Mouse (Mus musculus): ENCODE measurements around the gene Grin1.
A peak's percentile ranks its signal among the peaks of the same experiment; 100 is the strongest.
"Not testable (repeated sequence)": the region's sequence is repeated elsewhere in the genome, so short reads cannot be mapped to it uniquely, and the experiment has no call there.

The Grin1 gene

DNA sequence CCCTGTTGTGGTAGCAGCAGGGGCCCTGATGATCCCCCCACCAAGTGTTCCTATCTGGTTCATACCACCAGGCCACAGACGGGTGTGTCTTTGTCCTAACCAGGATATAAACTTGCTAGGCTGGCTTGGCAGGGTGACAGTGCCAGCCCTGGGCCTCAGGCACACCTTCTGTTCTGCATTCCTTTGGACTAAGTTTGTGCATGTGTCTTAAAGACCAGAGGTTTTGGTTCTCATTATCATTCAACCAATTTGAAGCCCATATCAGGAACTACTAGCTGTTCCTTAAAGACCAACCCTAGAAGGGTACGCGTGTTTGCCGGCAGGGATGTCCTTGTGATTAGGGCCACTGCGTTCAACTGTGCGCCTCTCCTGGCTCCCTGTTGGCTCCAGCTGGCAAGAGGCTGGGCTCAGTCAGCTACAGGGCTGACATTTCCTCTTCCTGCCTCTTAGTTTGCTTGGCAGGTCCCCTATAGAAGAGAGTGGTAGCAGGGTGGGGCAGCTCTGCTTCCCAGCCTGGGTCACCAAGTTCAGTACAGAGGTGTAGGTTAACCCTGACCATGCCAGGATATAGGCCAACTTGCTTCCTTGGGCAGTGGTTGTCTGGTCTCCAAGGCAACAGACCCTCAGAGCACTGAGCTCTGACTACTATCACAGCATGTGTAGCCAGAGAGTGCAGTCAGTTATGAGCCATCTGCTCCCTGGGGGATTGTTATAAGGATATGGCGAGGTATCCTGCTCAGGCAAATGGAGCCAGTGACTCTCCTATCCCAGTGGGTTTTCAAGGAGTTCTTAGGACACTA, 31.9 kb downstream of the Grin1 start:
- DNase-seq (ENCODE audit: low read depth): no peak

DNA sequence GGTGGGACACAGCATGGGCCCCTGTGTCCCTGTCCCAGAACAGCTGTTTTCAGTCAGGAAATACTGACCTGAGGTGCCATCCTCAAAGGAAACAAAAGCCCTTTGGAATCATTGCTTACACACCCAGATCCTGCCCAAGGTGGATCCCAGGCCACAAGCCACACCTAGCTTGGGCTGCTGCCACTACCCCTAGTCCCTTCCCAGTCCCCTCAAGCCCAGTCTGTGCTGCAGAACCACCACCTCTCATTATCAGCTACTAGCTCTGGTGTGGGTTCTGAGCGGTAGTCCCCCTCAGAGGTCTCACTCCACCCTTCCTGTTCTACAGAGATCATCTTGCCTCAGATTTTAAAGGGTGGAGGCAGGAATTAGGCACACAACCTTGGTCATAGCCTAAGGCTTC, 32.7 kb downstream of the Grin1 start:
- no peak for DNase-seq (ENCODE audit: low read depth)

DNA sequence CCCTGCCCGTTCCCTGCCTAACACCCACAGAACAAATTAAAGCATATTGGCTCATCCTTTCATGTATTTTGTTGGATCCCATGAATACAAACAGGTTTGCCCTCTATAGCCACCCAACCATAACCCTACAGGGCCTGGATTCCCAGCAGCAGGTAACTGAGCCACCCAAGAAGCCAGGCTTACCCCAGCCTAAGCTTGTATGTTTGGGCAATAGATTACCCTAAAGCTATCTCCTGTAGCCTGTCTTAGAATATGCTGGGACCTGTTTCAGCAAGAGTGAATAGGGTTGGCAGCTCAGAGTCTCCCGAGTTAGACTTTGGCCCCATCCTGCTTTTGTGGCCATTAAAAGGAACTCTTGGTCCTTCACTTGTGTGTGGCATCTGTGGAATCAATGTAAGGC, 33.4 kb downstream of the Grin1 start:
- DNase-seq (ENCODE audit: low read depth): no peak

DNA sequence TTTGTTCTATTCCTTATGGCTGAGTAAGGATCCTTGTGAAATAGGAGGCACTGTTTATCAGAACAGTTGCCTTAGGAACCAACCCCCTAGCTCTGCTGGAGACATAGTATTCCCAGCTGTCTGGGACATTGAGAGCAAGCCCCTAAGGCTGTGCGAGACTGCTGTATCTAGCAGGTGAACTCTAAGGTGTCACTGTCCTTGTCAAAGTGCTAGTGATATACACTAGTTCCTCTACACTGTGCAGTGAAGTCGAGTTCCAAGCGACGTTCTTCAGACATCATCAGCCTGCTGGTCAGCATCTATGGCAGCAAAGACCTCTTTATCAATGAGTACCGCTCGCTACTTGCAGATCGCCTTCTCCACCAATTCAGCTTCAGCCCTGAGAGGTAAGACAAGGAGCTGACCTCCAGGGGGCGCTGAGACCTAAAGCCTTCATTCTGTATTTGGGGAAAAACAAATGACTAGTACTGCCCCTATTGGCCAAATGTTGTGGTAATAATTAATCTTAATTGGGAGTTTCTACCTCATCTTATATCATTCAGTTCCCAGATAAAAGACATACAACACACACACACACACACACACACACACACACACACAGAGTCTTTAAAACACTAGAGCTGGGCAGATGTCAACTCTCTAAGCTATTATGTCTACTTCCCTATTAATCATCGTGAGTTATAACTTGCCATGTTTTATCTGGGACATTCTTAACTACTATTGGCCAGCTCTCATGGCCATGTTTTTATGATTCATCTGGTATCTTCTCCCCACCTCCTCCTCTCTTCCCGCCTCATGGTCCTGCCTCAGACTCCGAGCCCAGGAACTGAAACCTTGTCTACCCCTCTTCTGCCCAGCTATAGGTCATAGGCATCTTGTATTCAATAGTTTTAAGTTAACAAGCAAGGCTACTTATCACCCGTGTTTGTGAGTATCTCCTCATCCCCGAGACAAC, 39.8 kb downstream of the Grin1 start:
- DNase-seq (ENCODE audit: low read depth): peak; percentile 89

DNA sequence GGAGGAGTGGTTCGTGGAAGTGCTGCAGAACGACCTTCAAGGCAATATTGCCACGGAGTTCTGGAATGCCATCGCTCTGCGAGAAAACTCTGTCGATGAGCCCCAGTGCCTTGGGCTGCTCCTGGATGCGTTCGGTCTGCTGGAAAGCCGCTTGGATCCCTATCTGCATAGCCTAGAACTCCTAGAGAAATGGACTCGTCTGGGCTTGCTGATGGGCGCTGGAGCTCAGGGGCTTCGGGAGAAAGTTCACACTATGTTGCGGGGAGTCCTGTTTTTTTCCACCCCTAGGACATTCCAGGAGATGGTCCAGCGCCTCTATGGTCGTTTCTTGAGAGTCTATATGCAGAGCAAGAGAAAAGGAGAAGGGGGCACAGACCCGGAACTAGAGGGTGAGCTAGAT, 46.0 kb downstream of the Grin1 start:
- DNase-seq (ENCODE audit: low read depth): no peak

DNA sequence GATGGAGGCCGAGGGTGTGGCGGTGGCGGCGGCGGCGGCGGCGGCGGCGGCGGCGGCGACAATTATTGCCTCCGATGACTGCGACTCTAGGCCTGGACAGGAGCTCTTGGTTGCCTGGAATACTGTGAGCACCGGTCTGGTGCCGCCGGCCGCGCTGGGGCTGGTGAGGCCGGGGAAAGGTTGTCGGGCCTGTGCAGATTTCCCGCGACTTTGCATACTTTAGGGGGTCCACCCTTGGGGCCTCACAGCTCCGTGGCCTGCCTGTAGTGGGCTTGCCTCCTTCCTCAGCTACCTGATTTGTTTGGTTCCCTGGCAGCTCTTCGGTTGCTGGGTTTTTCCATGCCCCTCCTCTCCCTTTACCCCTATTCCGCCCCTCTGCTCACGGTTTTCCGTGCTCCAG, 46.5 kb downstream of the Grin1 start:
- DNase-seq (ENCODE audit: low read depth): no peak

DNA sequence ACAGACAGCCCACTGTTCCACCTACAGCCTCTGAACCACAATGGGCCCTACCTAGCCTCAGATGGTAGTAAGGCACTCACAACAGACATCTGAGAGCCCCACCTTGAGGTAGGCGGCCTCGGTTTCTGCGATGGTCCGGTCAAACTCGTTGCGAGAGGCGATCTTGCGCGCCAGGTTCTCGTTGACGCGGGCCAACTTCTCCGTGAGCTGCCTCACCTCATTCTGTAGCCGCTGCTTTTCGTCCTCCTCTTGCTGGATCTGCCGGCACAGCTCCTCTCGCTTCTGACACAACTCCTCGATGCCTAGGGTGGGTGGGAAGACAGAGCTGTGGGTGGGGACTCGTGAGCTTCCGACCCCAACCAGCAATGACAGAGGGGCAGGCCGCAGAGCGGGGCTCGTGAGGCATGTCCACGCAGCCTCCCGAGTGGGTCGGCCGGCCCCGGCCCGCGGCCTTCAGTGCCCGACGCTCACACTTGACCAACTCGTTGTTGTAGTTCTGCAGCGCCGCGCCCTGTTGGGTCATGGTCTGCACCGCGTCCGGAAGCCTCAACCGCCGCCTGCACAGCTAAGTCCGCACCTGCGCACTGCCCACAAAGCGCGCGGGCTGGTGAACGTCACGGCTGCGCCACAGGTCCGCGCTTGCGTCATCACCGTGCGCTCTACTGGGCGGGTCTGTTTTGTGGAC, 47.0 kb downstream of the Grin1 start, which contains the start of the genes Ssna1 and Anapc2:
Gene Ssna1 (minus strand): TSS at position 612 of the 685 bp plus-strand sequence.
Gene Anapc2 (plus strand): TSS at position 652 of the 685 bp plus-strand sequence.
- DNase-seq (ENCODE audit: low read depth): peak; percentile 99

DNA sequence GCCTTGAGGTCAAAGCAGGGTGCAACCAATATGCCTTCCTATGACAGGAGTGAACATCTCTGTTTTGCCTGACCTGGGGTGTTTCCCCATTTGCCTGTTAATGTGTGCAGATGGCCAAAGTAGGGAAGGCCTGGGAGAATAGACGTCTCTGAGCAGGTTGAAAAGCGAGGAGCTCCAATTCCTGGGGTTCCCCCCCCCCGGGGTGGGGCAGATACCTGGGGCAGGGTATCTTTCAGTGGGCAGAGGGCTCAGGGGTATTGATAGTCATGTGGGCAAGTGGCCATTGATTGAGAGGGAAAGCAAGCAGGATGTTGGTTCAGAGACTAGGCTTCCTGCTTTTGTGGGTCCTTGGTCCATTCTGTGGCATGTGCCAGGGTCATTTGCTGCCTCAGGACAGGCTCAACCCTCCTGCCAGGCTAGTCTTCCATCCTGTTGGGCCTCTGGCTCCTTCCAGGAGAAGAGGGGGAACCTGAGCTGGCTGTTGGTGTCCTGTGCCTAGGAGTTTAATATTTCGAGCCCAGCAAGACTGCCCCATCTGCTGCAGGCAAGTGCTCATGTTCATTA, 51.2 kb downstream of the Grin1 start:
- no peak for DNase-seq (ENCODE audit: low read depth)

DNA sequence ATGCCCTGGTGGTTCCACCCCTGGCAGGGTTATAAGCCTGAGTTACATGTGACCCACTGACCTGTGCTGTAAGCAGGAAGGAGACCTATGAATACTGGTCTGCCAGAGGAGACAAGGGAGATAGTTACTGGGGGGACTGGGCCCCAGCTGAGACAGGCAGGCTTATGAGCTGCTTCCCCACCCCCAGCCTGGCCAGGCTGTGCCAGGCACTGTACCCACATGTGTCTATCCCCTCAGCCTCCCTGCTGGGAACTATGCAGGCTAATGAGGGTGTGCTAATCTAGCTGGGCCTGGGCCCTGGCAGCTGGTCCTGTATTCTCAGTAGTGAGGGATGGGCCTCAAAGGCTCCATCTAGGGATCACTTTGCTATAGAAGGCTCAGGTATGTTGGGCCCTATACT, 51.7 kb downstream of the Grin1 start:
- DNase-seq (ENCODE audit: low read depth): no peak

DNA sequence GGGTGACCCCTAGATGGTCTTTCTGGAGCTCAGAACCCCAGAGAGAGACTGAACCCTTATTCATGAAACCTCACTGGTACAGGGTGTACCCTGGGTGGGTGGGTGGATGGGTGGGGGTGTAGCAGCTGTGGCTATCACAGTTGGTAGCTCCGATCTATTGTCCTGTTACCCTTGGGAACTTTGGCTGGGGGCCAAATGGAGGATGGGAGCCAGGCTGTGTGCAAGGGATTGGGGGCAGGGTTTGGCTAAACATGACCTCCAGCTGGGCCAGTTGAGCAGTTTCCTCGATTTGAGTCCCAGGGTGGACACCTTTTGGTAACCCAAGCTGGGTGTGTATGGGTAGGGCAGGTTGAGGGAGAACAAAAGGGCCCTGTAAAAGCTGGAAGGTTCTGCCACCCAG, 52.3 kb downstream of the Grin1 start:
- no peak for DNase-seq (ENCODE audit: low read depth)

DNA sequence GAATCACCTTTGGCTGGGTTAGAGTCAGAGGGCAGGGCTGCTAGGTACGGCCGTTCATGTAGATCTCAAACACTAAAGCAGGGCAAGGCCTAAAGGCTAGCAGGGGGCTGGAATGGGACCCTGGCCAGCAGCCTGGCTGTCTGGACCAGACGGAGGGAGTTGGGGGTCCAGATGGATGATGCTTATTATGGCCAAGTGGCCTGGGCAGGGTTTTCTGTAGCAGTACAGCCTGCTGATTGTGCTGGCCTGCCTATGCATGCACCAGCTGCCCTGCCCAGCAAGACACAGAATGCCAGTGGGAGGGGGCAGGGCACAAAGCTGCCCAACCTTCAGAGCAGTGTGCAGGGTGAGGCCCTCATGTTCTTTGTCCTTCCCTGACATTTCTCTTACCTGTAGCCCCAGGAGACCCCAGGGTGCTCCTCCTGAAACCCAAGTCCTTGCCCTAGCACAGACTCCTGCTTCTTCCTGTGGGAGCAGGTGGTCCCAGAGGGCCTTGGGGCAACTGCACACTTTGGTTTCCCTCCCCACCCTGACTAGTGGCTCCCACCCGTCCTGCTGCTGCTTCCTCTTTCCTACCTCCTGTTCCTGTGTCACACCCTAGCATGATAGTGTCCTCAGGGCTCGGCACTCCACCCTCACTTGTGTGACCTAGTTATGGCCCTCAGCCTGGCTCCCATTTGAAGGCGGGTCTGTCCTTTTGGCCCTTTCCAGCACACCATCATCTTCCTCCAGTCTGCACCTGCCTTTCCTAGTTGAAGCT, 52.9 kb downstream of the Grin1 start:
- no peak for DNase-seq (ENCODE audit: low read depth)

DNA sequence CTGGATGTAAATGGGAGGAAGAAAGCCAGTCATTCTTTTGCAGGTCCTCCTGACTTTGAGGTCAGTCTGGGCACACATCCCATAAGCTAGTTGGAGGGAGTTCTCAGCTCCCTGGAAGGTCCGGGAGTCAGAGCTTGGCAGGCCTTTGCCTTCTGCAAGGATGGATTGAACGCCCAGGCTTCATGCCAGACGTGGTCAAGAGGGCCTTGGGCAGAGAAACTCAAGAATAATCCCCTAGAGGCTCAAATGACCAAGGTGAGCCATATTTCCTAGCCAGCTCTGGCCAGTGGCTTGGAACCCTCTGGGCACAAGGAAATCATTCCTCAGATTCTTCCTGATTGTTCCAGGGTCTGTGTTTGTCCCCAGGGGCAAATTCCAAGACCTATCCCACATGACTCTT, 54.1 kb downstream of the Grin1 start:
- DNase-seq (ENCODE audit: low read depth): peak; percentile 80

DNA sequence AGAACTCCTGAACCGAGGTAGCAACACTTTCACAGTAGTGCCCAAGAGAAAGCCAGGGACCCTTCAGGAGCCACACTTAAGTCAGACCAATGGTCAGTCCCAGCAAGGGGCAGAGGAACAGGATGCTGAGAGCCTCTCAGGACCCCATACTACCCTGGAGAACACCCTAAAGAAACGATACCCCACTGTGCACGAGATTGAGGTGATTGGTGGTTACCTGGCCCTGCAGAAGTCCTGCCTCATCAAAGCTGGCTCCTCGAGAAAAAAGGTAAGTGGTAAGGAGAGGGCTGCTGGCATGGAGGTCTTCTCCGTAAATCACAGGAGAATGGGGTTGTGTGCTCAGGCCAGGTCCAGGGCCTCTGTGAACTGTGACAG, 54.7 kb downstream of the Grin1 start:
- no peak for DNase-seq (ENCODE audit: low read depth)

DNA sequence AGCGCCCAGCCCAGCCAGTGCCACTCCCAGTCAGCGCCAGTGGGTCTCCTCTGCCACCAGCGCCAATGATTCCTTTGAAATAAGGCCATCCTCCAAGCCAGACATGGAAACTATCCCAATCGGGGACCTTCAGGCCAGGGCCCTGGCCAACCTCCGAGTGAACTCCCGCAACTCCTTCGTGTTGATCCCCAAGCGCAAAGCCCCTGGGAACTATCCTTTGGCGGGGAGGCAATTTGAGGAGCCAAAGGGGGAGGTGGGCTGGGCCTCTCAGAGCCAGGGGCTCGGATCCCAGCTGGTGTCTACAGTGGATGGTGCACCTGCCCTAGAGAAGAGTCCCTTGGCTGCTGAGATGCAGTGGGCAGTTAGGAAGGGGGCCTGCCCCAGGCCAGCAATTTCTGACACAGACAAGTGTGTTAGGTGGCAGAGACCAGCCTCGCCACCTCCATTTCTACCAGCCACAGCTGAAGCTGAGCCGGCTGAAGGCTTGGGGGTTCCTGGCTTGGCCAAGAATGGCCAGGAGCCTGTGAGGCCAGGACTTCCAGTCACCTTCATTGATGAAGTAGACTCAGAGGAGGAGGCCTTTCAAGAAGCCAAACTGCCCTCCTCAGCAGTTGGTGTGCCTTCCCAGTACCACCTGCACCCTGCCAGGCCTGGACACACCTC, 55.2 kb downstream of the Grin1 start:
- no peak for DNase-seq (ENCODE audit: low read depth)

DNA sequence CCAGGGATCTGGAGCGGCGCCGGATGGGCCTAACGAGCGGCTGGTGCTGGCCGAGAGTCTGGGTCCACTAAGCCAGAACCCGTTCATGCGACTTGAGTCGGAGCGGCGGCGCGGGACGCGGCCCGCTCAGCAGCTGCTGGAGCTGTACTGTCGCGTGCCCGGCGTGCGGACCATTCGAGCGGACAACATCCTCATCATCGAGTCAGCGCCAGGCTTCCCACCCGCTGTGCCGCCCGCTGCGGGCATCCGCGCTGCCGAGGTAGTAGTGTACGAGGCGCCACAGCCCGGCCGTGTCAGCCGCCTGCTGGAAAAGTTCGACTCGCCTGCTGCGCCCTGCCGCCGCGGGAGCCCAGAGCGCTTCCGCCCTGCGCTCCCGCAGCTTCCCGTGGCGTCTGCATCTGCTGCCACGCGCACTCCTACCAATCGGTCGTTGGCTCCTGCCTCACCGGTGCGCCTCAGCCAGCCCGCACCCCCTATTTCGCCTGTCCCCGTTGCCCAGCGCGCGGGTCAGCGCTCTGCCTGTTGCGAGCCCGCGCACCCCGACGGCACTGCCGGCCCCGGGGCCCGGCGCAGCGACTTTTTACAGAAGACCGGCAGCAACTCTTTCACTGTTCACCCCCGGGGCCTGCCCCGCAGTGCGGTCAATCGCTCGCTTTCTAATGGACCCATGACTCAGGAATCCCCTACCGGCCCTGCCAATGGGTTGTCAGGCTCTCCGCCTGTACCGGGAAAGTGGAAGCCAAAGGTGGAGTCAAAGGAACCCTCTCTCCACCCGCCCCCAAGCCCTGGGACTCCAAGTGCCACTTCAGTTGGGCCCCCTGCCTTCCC, 56.0 kb downstream of the Grin1 start:
- peak; percentile 50 for DNase-seq (ENCODE audit: low read depth)

DNA sequence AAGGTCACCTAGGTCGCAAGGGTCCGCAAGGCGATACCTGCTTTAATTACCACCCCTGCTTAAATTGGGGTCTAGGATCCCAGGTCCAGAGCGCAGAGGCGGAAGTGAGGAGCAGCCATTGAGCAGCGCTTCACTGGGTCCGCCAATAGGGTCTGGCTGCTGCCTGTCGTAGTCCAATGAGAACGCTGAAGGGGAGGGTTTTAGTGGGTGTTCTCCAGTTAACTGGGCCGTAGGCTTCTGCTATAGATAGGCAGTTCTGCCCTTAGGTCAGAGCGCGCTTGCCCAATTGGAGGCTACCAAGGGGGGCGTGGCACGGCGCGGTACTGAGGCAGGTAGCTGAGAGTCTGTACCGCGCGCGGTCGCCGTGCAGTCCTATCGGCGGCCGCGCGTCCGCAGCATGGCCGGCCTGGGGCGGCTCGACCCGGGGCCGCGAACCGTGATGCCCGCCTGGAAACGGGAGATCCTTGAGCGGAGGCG, 56.7 kb downstream of the Grin1 start, which contains the start of gene Tprn:
Gene Tprn (plus strand): TSS at position 328 of the 477 bp plus-strand sequence.
- peak; percentile 95 for DNase-seq (ENCODE audit: low read depth)

DNA sequence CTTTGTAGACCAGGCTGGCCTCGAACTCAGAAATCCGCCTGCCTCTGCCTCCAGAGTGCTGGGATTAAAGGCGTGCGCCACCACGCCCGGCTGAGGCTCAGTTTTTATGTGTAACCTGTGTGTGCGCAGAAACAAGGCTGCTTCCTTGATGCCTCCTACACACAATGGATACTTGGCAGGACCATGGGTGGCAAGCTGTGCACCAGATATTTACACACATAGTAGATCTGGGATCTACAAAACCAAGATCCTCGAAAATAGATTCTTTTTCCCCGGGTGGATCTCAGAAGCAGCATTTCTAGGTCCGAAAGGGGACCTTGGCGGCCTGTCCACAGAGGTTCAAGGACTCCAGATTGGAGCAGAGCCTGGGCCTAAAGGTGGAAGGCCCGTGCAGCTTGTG, 57.1 kb downstream of the Grin1 start:
- DNase-seq (ENCODE audit: low read depth): no peak

DNA sequence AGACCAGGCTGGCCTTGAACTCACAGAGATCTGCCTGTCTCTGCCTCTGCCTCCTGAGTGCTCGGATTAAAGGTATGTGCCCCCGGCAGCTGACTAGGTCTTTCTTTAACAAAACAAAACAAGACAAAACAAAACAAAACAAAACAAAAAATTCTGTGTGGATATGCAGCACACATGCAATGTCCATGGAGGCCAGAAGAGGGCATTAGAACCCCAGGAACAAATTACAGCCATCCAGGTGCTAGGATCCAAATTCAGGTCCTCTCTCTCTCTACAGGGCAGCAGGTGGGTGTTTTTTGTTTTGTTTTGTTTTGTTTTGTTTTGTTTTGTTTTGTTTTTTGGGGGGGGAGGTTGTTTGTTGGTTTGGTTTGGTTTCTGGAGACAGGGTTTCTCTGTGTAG, 60.1 kb downstream of the Grin1 start:
- peak; percentile 47 for DNase-seq (ENCODE audit: low read depth)

DNA sequence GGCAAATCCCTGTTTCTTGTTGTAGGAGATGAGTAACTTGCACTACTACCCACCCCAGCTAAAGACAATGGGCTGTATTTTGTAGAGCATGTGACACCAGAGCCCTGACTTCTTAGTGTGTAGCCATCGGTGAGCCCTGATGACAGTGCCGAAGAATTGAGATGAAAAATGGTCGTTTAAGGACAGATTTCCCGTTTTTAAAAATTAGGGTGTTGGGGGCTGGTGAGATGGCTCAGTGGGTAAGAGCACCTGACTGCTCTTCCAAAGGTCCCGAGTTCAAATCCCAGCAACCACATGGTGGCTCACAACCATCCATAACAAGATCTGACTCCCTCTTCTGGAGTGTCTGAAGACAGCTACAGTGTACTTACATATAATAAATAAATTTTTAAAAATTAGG, 61.7 kb downstream of the Grin1 start:
- not testable (repeated sequence) for DNase-seq (ENCODE audit: low read depth)
